Mouse (Mus musculus): ENCODE results near the gene Fxyd6. TPM values are rescaled to one million over a fixed set of nuclear protein-coding genes. Genes with fewer than 3 reads are reported as not detected.

Gene Fxyd6
- total and polyA plus RNA-seq, 3 experiments, result not detected

DNA sequence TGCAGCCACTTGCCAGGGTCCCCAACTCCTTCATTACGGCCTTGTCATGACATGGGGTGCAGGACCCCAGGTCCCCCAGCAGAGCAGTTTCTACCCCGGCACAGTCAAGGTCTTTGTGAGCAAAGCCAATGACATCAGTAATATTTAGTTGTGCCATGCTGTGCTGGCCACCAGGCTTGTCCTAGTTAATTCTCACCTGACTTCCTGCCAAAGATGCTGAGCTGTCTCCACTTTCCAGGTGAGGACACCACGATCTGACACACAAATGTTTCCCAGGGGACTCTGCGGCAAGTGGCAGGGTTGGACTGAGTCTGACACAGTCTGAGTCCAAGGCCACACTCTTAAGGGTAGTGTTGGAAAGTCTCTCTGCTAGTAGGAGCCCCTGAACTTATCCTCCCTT is 56.5 kb downstream of the Fxyd6 start, which contains the start of gene Dscaml1:
Dscaml1 (plus strand) TSS at position 173 of the 400 bp plus-strand sequence.
- Histone ChIP-seq H3K9ac (ENCODE audit: control insufficient read depth, low read depth, low read length, poor library complexity, severe bottlenecking) (no peak within 1 kb of the TSS), H3K79me2 (ENCODE audit: control insufficient read depth, insufficient read depth, low read length, poor library complexity) (no peaks in the 10 kb centered on the region), H3K4me3 (ENCODE audit: control insufficient read depth in 1 of 2, insufficient read depth in 1 of 2, low read depth in 2 of 2, low read length in 2 of 2) (no peak within 1 kb of the TSS), H3K4me1 (ENCODE audit: control insufficient read depth in 1 of 2, insufficient read depth in 2 of 2, low read length in 2 of 2) (no peaks in the 10 kb centered on the region), H3K36me3 (ENCODE audit: control insufficient read depth in 1 of 2, insufficient read depth in 2 of 2, low read length in 2 of 2) (no peaks in the 10 kb centered on the region), H3K9me3 (replicated peaks; ENCODE audit: insufficient read depth, low read length) (no peaks in the 10 kb centered on the region), H3K27me3 (ENCODE audit: control insufficient read depth in 1 of 2, insufficient read depth in 2 of 2, low read length in 2 of 2) (no peaks in the 10 kb centered on the region; a peak in 2 of 4 replicates), H3K27ac (ENCODE audit: control insufficient read depth, low read depth, low read length) (no peak within 1 kb of the TSS)
- TF ChIP-seq UBTF (IDR thresholded peaks at IDR 0.05; ENCODE audit: borderline replicate concordance, insufficient read depth, low read depth, low read length), result no peak
- no peak for TF ChIP-seq SIN3A (IDR thresholded peaks at IDR 0.05; ENCODE audit: low read length)
- no peak for DNase-seq (ENCODE audit: low read depth, low spot score)

GRCm38 (mm10) chr9:45429392-45429791 is 59.4 kb downstream of the Fxyd6 start:
- Histone ChIP-seq H3K36me3 (ENCODE audit: control insufficient read depth in 1 of 2, insufficient read depth in 2 of 2, low read length in 2 of 2) (no peaks in the 10 kb centered on the region), H3K4me1 (ENCODE audit: control insufficient read depth in 1 of 2, insufficient read depth in 2 of 2, low read length in 2 of 2) (no peaks in the 10 kb centered on the region), H3K9me3 (replicated peaks; ENCODE audit: insufficient read depth, low read length) (no peaks in the 10 kb centered on the region), H3K27ac (ENCODE audit: control insufficient read depth, low read depth, low read length) (no peak overlapping the region), H3K79me2 (ENCODE audit: control insufficient read depth, insufficient read depth, low read length, poor library complexity) (no peaks in the 10 kb centered on the region), H3K27me3 (ENCODE audit: control insufficient read depth in 1 of 2, insufficient read depth in 2 of 2, low read length in 2 of 2) (no peaks in the 10 kb centered on the region; a peak in 1 of 4 replicates), H3K9ac (ENCODE audit: control insufficient read depth, low read depth, low read length, poor library complexity, severe bottlenecking) (no peak overlapping the region), H3K4me3 (ENCODE audit: control insufficient read depth in 1 of 2, insufficient read depth in 1 of 2, low read depth in 2 of 2, low read length in 2 of 2) (no peak overlapping the region)
- no peak for TF ChIP-seq MYB (IDR thresholded peaks at IDR 0.05; ENCODE audit: low read depth, low read length)
- no peak for TF ChIP-seq GABPA (IDR thresholded peaks at IDR 0.05; ENCODE audit: low read depth, low read length)
- TF ChIP-seq KAT2A (conservative IDR thresholded peaks at IDR 0.05; ENCODE audit: low read depth, low read length), result no peak
- no peak for DNase-seq (ENCODE audit: low read depth, low spot score)

GRCm38 (mm10) chr9:45429951-45430697 is 60.1 kb downstream of the Fxyd6 start:
- Histone ChIP-seq H3K4me3 (ENCODE audit: control insufficient read depth in 1 of 2, insufficient read depth in 1 of 2, low read depth in 2 of 2, low read length in 2 of 2) (no peak overlapping the region), H3K27ac (ENCODE audit: control insufficient read depth, low read depth, low read length) (no peak overlapping the region), H3K36me3 (ENCODE audit: control insufficient read depth in 1 of 2, insufficient read depth in 2 of 2, low read length in 2 of 2) (no peaks in the 10 kb centered on the region), H3K79me2 (ENCODE audit: control insufficient read depth, insufficient read depth, low read length, poor library complexity) (no peaks in the 10 kb centered on the region), H3K9ac (ENCODE audit: control insufficient read depth, low read depth, low read length, poor library complexity, severe bottlenecking) (no peak overlapping the region), H3K27me3 (ENCODE audit: control insufficient read depth in 1 of 2, insufficient read depth in 2 of 2, low read length in 2 of 2) (no peaks in the 10 kb centered on the region; a peak in 1 of 4 replicates), H3K4me1 (ENCODE audit: control insufficient read depth in 1 of 2, insufficient read depth in 2 of 2, low read length in 2 of 2) (no peaks in the 10 kb centered on the region), H3K9me3 (replicated peaks; ENCODE audit: insufficient read depth, low read length) (no peaks in the 10 kb centered on the region)
- DNase-seq (ENCODE audit: low read depth, low spot score), result no peak
- TF ChIP-seq MAX (IDR thresholded peaks at IDR 0.05; ENCODE audit: low read length) (no peak), BHLHE40 (IDR thresholded peaks at IDR 0.05; ENCODE audit: borderline replicate concordance, low read depth, low read length) (no peak), GABPA (IDR thresholded peaks at IDR 0.05; ENCODE audit: low read depth, low read length) (no peak), MXI1 (IDR thresholded peaks at IDR 0.05; ENCODE audit: low read depth, low read length) (no peak), MAFK (IDR thresholded peaks at IDR 0.05; ENCODE audit: borderline replicate concordance, low read depth, low read length) (no peak)
